ENCODE assay signal across 34 mouse cellular contexts in genomic region chrX:74095130-74095529, GRCm38 (mm10). TPM values are rescaled to one million over a fixed set of nuclear protein-coding genes. Genes with fewer than 3 reads are reported as not detected.
"Had no signal": no experiment of that assay in that cellular context is flagged by ENCODE, and none has a peak within 500 bp of the region (broad histone marks: within the 10 kb centered on the region; RNA-seq: fewer than 3 reads in every experiment).

No protein-coding gene starts in this region.

- H3K4me1 ChIP-seq: heart, embryonic 13.5 days; heart, embryonic 15.5 days; hindbrain, embryonic 13.5 days; hindbrain, embryonic 15.5 days; limb, embryonic 10.5 days; limb, embryonic 12.5 days; liver, embryonic 13.5 days had no signal

- H3K27ac ChIP-seq: heart, adult 2 months; heart, embryonic 13.5 days; heart, embryonic 15.5 days; hindbrain, embryonic 13.5 days; hindbrain, embryonic 15.5 days; hindbrain, postnatal 0 days; layer of hippocampus, adult 2 months; left cerebral cortex, adult 2 months; limb, embryonic 10.5 days; limb, embryonic 12.5 days; liver, embryonic 13.5 days had no signal

- H3K9me3 ChIP-seq: heart, embryonic 13.5 days; heart, embryonic 15.5 days; hindbrain, embryonic 13.5 days; hindbrain, embryonic 15.5 days; limb, embryonic 10.5 days; limb, embryonic 12.5 days; liver, embryonic 13.5 days had no signal

- H3K36me3 ChIP-seq: heart, embryonic 13.5 days; heart, embryonic 15.5 days; hindbrain, embryonic 13.5 days; hindbrain, embryonic 15.5 days; limb, embryonic 10.5 days; limb, embryonic 12.5 days; liver, embryonic 13.5 days had no signal

- DNase-seq: gastrocnemius, postnatal 14 days; gastrocnemius, postnatal 36 days; heart, adult 11 months; heart, adult 2 months; heart, postnatal 14 days; heart, postnatal 36 days; kidney, adult 11 months; kidney, adult 2 months; kidney, adult 9 months; kidney, postnatal 10 days; kidney, postnatal 25 days; kidney, postnatal 4 days; liver; liver, embryonic 13.5 days had no signal

- H3K4me3 ChIP-seq: heart, adult 2 months; heart, embryonic 13.5 days; heart, embryonic 15.5 days; hindbrain, embryonic 13.5 days; hindbrain, embryonic 15.5 days; layer of hippocampus, adult 2 months; left cerebral cortex, adult 2 months; limb, embryonic 10.5 days; limb, embryonic 12.5 days; liver, embryonic 13.5 days had no signal

- ATAC-seq: hindbrain, postnatal 0 days; intestine, embryonic 16.5 days had no signal

- H3K27me3 ChIP-seq: hindbrain, embryonic 13.5 days; hindbrain, embryonic 15.5 days; liver, embryonic 13.5 days had no signal

- H3K9ac ChIP-seq: heart, embryonic 13.5 days; heart, embryonic 15.5 days; hindbrain, embryonic 13.5 days; hindbrain, embryonic 15.5 days; limb, embryonic 12.5 days; liver, embryonic 13.5 days had no signal

RNA-seq across cellular contexts. Expression of gene Opn1mw, which starts 32.1 kb away (rescaled TPM):
- total RNA-seq: gastrocnemius, adult 18-20 months; gastrocnemius, postnatal 14 days; gastrocnemius, postnatal 36 days; heart, adult 2 months; heart, postnatal 14 days; heart, postnatal 36 days; hematopoietic stem cell, adult 5-6 weeks; hindbrain, postnatal 0 days; layer of hippocampus, postnatal 10 days had no signal
- polyA plus RNA-seq: heart, adult 2 months; heart, embryonic 11.5 days; heart, embryonic 13.5 days; heart, embryonic 15.5 days; heart, postnatal 0 days; hindbrain, embryonic 11.5 days; hindbrain, embryonic 13.5 days; hindbrain, embryonic 15.5 days; hindbrain, postnatal 0 days; intestine, embryonic 14.5 days; intestine, embryonic 16.5 days; kidney, adult 2 months; kidney, embryonic 16.5 days; limb, embryonic 10.5 days; limb, embryonic 12.5 days; limb, embryonic 14.5 days; liver, embryonic 11.5 days; liver, embryonic 13.5 days had no signal
